Mouse (Mus musculus) c-Kit-negative CD71-positive TER-119-positive erythroid progenitor cells, embryonic 14.5 days (primary cell): ENCODE results near the gene Tmem245.
"Not testable (repeated sequence)": the region's sequence is repeated elsewhere in the genome, so short reads cannot be mapped to it uniquely, and the experiment has no call there.

Source experiments
- DNase-seq: peaks from one replicate; pipeline ENCODE4 v3.0.0-alpha.2; 2013; ENCODE audit warnings: low read depth, low spot score

Tmem245 gene

DNA sequence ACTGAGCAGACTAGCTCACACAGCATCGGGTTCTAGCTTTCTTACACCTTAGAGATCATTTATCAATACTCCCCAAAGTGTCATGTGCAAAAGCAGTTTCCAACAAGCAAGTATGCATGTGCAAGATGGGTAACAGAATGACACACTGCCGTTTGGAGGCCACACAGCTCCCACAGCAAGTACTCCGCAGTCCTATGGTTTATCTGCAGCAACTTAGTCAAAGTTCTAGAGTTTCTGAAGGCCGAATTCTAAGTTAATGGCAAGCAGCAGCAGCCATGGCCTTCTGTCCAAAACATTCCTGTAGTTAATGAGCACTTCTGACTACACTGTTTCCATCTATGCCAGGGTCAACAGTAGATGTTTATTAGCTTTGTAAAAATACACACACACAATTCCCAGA lies 20.3 kb downstream of the Tmem245 start:
- DNase-seq, result no peak

DNA sequence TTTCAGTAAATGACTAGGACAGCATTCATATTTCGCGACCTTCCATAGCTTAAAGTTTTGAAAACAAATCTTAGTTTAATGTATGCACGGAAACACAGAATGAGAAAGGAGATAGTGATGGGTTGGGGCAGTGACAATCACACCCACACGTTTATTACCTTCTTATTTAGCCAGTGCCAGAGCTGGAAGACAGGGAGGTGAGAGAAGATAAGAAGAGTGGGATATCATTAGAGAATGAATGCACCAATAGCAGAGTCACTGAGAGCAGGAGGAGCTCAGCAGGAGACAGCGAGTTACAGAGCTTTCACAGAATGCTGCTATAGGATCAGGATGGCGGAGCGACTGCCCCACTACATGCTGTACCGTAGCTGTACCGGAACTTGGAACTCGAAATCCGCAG lies 25.0 kb downstream of the Tmem245 start:
- no peak for DNase-seq

DNA sequence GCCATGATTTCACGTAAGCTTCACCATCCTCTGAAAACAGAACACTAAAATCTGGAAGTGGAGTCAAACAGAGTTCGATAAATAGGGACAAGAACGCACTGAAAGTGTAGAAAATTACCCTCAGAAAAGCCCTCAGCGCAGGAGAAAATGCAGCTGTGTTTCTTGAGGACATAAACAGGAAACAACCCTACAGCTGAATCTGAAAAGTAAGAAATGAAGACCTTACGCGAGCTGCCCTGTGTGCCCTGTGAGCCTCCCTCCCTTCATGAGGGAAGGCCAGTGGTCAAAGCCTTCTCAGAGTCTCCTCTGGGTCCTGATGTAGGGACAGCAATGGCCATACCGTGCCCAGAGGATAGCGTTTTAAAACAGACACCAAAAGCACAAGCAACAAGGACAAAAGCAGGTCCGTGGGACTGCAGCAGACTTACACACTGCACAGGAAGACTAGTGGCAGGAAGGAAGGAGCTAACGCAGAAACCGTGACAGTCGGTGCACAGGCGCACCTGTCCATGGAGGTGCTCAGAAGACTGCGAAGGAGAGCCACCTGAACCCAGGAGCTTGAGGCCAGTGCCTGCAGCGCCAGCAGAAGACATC lies 31.4 kb downstream of the Tmem245 start:
- DNase-seq, result no peak

DNA sequence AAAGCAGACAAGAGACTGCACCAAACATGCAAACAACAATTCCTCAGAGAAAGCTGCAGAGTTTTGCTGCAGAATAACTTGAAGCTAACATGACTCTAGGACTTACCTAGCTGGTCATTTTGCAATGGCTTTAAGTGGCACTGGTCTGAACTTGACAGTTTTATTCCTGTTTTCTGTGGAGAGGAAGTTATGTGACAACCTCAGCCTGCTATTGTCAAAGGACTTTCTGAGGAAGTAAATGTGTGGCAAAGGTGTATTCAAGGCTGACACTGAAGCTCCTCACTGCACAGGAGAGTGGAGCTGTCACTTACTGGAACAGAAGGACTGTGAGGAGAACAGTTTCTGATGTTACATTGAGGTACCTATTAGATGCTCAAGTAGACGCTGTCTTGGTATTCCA lies 32.5 kb downstream of the Tmem245 start:
- DNase-seq, result no peak

DNA sequence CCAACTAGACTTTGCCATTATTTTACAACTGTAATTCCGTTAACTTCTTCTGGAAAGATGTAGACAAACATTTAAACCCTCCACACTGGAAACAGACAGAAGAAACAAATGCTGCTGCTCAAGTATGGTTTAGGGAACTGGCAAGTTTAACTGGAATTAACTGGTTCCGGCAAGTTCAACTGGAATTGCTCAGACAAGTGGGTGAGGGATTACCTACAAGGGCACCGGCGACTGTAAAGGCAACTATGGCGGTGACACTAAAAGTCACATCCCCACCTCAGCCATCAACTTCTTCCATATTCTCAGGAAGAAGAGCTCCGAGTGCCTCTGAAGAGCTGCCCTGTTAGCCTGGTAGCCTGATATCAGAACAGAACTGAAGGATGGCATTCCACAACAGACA lies 32.9 kb downstream of the Tmem245 start:
- DNase-seq, result no peak

DNA sequence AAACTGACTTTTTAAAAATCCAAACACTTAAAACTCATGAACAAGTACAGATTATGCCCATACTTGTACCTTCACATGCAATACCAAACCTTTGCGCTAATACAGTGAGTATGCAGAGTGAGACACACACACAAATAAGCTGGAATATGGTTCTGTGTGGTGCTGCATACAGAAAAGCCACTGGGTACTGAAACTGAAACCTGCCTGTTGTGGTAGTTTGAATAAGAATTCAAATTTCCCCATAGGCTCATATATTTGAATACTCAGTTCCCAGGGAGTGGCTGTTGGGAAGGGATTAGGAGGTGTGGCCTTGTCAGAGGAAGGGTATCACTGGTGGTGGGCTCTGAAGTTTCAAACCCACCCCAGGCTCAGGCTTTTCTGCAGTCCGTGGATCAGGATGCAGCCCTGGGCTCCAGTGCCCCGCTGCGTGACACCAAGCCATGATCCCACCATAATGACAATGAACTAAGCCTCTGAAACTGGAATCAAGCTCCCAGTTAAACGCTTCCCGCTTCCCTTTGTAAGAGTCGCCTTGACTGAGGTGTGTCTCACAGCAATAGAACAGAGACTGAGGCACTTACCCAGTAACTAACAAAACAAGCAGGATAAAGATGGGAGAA lies 34.7 kb downstream of the Tmem245 start:
- no peak for DNase-seq

- DNase-seq, result no peak
Observed at GRCm38 (mm10) chr4:56909568-56909967, 37.7 kb downstream of the Tmem245 start.

GRCm38 (mm10) chr4:56907671-56908070 lies 39.6 kb downstream of the Tmem245 start:
- DNase-seq, result no peak

DNA sequence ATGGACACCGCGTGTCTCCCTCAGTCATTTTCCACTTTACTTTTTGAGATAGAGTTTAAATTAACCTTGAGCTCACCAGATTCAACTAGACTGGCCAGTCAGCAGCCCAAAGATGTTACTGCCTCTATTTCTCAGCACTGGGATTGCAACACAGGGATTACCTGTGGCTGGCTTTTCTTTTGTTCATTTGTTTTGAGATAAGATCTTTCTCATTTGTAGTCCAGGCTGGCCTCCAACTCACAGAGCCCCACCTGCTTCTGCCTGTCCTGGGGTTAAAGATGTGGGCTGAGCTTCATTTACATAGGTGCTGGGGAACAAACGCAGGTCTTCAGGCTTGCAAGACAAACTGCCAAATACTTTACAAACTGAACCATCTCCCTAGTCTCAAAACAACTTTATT lies 40.3 kb downstream of the Tmem245 start:
- DNase-seq, result no peak

- DNase-seq, result no peak
Observed at GRCm38 (mm10) chr4:56905507-56905906, 41.7 kb downstream of the Tmem245 start.

GRCm38 (mm10) chr4:56901671-56902070 lies 45.6 kb downstream of the Tmem245 start:
- no peak for DNase-seq

GRCm38 (mm10) chr4:56899216-56899615 lies 48.0 kb downstream of the Tmem245 start:
- no peak for DNase-seq

- DNase-seq, result no peak
Observed at GRCm38 (mm10) chr4:56897511-56897910, 49.7 kb downstream of the Tmem245 start.

- no peak for DNase-seq
Observed at GRCm38 (mm10) chr4:56894196-56894595, 53.0 kb downstream of the Tmem245 start.

DNA sequence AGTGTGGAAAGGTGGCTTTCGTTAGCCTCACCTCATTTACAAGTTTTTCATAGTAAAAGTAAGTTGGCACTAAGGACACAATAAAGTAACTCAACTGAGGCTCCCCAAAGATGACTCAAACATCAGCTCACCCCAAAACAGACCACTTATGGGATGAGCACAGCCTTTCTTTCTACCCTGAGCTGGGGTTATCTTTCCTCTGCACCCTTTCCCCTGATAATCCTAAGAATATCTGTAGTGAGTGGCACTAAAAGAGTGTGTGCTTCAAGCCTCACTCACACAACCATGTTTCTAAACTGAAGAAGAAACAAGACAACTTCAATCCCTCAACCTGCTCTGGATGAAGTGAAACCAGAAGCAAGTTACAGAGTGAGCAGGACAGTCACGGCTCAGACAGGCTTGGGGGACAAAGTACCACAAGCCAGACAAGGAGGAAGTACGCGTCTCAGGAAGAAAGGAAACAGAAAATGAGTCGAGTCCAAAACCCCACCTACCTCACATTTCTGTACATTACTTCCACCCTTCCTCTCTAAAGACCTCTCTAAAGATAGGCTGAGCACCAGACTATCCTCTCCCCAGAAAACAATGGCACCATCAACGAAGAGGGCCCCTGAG lies 54.6 kb downstream of the Tmem245 start:
- DNase-seq, result no peak

- DNase-seq, result no peak
Observed at GRCm38 (mm10) chr4:56888483-56888882, 58.8 kb downstream of the Tmem245 start.

DNA sequence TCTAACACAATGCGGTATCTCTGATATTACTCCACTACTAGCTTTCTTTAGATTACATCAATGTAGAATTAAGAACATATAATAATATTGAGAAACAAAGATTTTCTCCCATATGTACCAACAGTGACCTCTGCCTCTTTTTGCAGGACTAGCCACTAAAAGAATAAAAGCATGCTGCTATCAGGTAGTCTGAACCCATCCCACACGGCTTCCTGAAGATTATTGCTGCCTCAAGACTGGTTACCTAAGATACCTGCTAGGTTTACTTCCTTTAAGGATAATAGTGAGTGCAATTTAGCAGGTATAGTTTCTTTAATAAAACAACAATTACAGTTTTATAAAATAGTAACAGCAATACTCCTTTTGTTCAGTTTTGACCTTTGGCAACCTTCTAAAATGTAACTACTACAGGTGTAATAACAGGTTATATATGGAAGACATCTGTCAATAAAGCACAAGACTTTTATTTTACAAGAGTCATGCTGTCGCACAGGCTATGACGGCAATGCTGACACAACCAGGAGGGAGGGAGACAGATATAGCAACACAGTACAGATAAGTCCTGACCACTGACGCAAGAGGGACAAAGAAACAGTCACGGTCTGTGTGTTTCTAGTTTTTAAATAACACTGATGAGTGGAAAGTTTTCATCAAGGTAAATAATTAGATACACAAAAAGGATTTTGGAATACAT lies 60.8 kb downstream of the Tmem245 start:
- DNase-seq, result no peak

DNA sequence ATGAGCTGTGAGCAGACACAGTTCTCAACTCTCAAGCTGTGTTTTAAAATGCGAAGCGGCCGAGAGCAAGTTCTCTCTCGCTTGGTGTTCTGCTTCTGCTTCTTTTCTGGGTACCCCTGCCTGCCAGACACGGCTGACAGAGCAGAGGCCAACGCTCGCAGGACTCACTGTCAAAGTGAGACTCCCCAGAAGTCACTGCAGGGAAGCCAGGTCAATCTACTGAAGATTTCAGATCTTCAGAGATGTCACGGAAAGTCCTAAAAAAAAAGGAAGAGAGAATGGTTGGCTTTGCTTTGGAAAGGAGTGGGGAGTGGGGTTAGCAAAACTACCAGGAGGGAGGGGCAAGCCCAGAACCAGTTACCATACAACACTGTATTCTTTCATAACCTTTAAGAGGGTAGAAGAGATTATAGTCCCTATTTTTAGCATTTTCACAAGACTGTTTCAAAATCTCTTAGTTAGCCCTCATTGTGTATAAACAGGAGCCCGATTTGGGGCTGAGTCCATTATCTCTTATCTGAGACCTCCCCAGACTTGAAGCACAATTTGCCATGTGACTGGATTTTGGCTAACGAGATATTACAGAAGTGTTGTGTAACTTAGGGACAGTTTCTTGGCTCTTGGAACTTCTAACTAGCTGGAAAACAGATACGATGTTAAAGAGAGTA lies 67.1 kb downstream of the Tmem245 start:
- no peak for DNase-seq

DNA sequence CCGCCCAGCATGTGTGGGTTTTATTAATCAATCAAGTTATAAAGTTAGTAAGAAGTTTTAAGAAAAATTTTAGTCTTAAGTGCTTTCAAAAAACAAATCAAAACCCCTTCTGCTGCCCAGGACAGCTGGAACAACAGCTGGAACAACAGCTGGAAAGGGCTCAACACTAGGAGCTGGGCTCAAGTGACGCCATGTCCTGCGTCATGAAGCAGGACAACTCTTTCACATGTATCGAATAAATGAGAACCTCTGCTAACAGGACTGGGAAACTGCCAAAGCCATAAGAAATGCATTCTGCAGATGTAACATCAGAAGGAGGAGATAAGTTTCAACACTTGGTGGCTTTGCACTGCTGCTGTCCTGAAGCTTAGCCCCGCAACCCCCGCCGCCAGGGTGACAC lies 68.3 kb downstream of the Tmem245 start:
- DNase-seq, result no peak

GRCm38 (mm10) chr4:56870541-56870940 lies 76.7 kb downstream of the Tmem245 start:
- not testable (repeated sequence) for DNase-seq

- DNase-seq, result no peak
Observed at GRCm38 (mm10) chr4:56867761-56868160, 79.5 kb downstream of the Tmem245 start.

- DNase-seq, result no peak
Observed at GRCm38 (mm10) chr4:56865971-56866370, 81.3 kb downstream of the Tmem245 start.
